Mouse (Mus musculus): ENCODE measurements at regions not wholly inside any gene's neighbourhood (a gene's known extent, or its start where the extent isn't known, plus 50 kb on each side); places are given as distances from the start of the nearest gene placed in this dataset.

DNA sequence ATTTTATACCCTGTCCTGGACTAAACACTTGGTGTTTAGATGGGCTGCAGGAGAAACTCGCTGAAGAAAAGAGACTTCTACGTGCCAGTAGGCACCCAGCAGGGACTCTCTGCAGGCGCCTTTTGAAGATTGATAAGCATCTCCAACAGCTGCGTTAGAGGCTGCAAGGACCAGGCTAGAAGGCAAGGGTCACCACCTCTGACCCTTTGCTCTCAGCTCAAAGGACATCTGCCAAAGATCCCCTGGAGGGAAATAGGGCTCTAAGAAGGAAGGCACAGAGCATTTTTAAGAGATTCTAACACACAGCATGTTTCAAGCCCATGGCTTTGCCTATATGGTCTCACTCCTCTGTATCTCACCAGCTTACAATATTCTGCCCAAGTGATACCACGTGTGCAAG, 139.7 kb upstream of the Gpc5 start:
- Histone ChIP-seq H3K4me3 (ENCODE audit: low read depth, low read length) (no peak overlapping the region), H3K9ac (replicated peaks; ENCODE audit: low read length) (no peak overlapping the region), H3K4me2 (ENCODE audit: low read depth, low read length) (no peak overlapping the region), H3K9me3 (replicated peaks; ENCODE audit: control insufficient read depth, low read length) (no peaks in the 10 kb centered on the region), H3K27ac (replicated peaks; ENCODE audit: low read depth, low read length) (no peak overlapping the region), H3K27me3 (ENCODE audit: control insufficient read depth, insufficient read depth, low read length) (no peaks in the 10 kb centered on the region), H3K36me3 (replicated peaks; ENCODE audit: control insufficient read depth, insufficient read depth, low read depth, low read length) (no peaks in the 10 kb centered on the region), H3K4me1 (ENCODE audit: control insufficient read depth, insufficient read depth, low read length) (no peaks in the 10 kb centered on the region; the same call in 1 of the 2 replicates)
- ATAC-seq (replicated peaks; ENCODE audit: insufficient number of reproducible peaks, low FRiP score, low TSS enrichment, low read depth) (no peak; the same call in 1 of the 2 replicates), DNase-seq (ENCODE audit: low spot score) (no peak)
- under 1% methylated on average over 5 of the region's 5 CpGs for WGBS

DNA sequence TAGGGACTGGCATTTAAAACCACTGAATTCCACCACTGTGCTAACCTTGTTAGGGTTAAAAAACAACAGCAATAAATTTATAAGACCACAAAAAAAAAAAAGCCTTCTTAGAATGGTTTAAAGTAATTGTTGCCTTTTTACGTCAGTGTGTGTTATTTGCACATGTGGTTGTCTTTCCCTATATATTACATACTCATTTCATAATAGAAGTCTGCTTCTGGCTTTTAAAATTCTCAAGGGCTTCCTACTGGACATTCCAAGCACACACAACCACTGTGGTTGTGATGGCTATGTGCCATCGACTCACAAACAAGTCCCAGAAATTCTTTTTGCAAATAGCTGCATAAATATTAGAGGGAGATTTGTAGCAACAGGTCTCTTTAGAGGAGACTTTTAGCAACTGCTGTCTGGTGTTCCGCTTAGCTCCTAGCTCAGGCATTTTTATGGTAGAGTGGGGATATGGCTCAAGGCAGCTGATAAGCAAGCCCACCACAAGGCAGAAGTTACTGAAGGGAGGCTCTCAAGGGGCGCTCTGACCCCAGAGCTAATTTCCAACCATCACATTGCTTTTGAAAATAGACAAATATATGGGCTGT, 138.8 kb upstream of the Gpc5 start:
- Histone ChIP-seq H3K4me3 (ENCODE audit: low read depth, low read length) (no peak overlapping the region), H3K9me3 (replicated peaks; ENCODE audit: control insufficient read depth, low read length) (no peaks in the 10 kb centered on the region), H3K36me3 (replicated peaks; ENCODE audit: control insufficient read depth, insufficient read depth, low read depth, low read length) (no peaks in the 10 kb centered on the region), H3K27me3 (ENCODE audit: control insufficient read depth, insufficient read depth, low read length) (no peaks in the 10 kb centered on the region), H3K4me2 (ENCODE audit: low read depth, low read length) (no peak overlapping the region), H3K27ac (replicated peaks; ENCODE audit: low read depth, low read length) (no peak overlapping the region), H3K9ac (replicated peaks; ENCODE audit: low read length) (no peak overlapping the region), H3K4me1 (ENCODE audit: control insufficient read depth, insufficient read depth, low read length) (no peaks in the 10 kb centered on the region; the same call in 1 of the 2 replicates)
- no peak for ATAC-seq (replicated peaks; ENCODE audit: insufficient number of reproducible peaks, low FRiP score, low TSS enrichment, low read depth)
- DNase-seq (ENCODE audit: low spot score) = no peak
- 25% methylated on average over 4 of the region's 4 CpGs for WGBS

DNA sequence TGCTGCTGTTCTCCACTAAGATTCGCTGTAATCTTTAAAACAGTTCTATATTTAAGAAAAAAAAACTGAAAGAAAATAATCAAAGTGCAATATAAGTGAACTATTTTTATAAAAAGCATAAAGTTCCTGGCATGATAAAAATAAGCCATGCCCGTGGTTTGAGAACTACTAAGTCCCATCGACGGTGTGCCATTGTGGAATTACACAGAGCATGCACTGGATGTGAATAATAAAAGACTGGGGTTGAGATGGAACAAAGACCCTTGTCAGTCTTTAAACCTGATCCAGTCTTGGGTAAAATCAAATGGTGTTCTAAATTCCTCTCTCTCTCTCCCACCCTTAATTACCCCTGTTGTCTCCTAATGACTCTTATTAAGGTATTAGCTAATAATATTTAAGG, 137.7 kb upstream of the Gpc5 start:
- H3K9ac ChIP-seq (replicated peaks; ENCODE audit: low read length) = no peak overlapping the region
- no peak overlapping the region for H3K27ac ChIP-seq (replicated peaks; ENCODE audit: low read depth, low read length)
- DNase-seq (ENCODE audit: low spot score) = no peak
- no peaks in the 10 kb centered on the region; the same call in 1 of the 2 replicates for H3K4me1 ChIP-seq (ENCODE audit: control insufficient read depth, insufficient read depth, low read length)
- H3K36me3 ChIP-seq (replicated peaks; ENCODE audit: control insufficient read depth, insufficient read depth, low read depth, low read length) = no peaks in the 10 kb centered on the region
- H3K4me2 ChIP-seq (ENCODE audit: low read depth, low read length) = no peak overlapping the region
- H3K9me3 ChIP-seq (replicated peaks; ENCODE audit: control insufficient read depth, low read length) = no peaks in the 10 kb centered on the region
- no peaks in the 10 kb centered on the region for H3K27me3 ChIP-seq (ENCODE audit: control insufficient read depth, insufficient read depth, low read length)
- no peak overlapping the region for H3K4me3 ChIP-seq (ENCODE audit: low read depth, low read length)
- ATAC-seq (replicated peaks; ENCODE audit: insufficient number of reproducible peaks, low FRiP score, low TSS enrichment, low read depth) = no peak
- WGBS = 39% methylated on average over 4 of the region's 4 CpGs

DNA sequence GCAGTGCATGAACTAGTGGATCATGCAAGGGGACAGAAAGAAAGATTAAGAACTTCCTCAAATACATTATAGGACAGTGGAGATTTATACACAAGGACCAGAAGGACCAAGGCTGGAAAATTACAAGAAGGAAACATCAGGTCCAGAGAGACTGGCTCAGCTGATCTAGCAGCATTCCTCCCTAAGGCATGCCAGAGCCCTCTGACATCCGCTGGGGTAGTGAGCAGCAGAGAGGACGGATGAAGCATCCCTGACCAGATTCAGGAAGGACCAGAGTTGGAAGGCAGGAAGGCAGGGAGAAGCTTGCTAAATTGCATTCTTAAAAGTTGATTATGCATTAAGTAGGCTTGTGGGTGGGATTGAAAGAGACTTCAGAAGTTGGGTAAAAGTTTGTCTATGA, 136.4 kb upstream of the Gpc5 start:
- 26% methylated on average over 2 of the region's 2 CpGs for WGBS
- no peaks in the 10 kb centered on the region for H3K27me3 ChIP-seq (ENCODE audit: control insufficient read depth, insufficient read depth, low read length)
- H3K4me3 ChIP-seq (ENCODE audit: low read depth, low read length) = no peak overlapping the region
- no peaks in the 10 kb centered on the region for H3K9me3 ChIP-seq (replicated peaks; ENCODE audit: control insufficient read depth, low read length)
- no peaks in the 10 kb centered on the region; the same call in 1 of the 2 replicates for H3K4me1 ChIP-seq (ENCODE audit: control insufficient read depth, insufficient read depth, low read length)
- H3K4me2 ChIP-seq (ENCODE audit: low read depth, low read length) = no peak overlapping the region
- no peak overlapping the region for H3K9ac ChIP-seq (replicated peaks; ENCODE audit: low read length)
- DNase-seq (ENCODE audit: low spot score) (no peak), ATAC-seq (replicated peaks; ENCODE audit: insufficient number of reproducible peaks, low FRiP score, low TSS enrichment, low read depth) (no peak)
- no peaks in the 10 kb centered on the region for H3K36me3 ChIP-seq (replicated peaks; ENCODE audit: control insufficient read depth, insufficient read depth, low read depth, low read length)
- no peak overlapping the region for H3K27ac ChIP-seq (replicated peaks; ENCODE audit: low read depth, low read length)

DNA sequence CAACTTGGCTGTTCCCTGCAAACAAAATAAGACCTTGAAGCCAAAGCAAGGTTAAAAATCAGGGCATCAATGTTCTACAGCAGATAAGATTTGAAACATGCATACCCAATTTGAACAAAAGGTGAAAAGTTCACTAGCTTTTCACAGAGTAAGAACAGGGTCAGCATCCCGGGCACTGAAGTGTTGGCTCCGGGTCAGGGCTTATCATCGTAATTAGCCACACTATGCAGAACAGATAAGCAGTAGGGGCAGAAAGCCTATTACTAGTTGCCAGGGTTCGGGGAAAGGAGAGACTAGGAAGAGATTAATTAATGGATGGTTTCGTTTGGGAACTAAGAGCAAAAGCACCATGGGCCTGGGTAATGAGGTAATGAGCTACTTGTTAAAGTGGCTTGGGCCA, 131.7 kb upstream of the Gpc5 start:
- no peak overlapping the region for H3K4me2 ChIP-seq (ENCODE audit: low read depth, low read length)
- no peaks in the 10 kb centered on the region for H3K27me3 ChIP-seq (ENCODE audit: control insufficient read depth, insufficient read depth, low read length)
- no peak for ATAC-seq (replicated peaks; ENCODE audit: insufficient number of reproducible peaks, low FRiP score, low TSS enrichment, low read depth)
- no peak overlapping the region for H3K27ac ChIP-seq (replicated peaks; ENCODE audit: low read depth, low read length)
- no peaks in the 10 kb centered on the region for H3K4me1 ChIP-seq (ENCODE audit: control insufficient read depth, insufficient read depth, low read length)
- WGBS = 25% methylated on average over 5 of the region's 5 CpGs
- H3K9ac ChIP-seq (replicated peaks; ENCODE audit: low read length) = no peak overlapping the region
- H3K4me3 ChIP-seq (ENCODE audit: low read depth, low read length) = no peak overlapping the region
- no peaks in the 10 kb centered on the region for H3K9me3 ChIP-seq (replicated peaks; ENCODE audit: control insufficient read depth, low read length)
- DNase-seq (ENCODE audit: low spot score) = no peak
- H3K36me3 ChIP-seq (replicated peaks; ENCODE audit: control insufficient read depth, insufficient read depth, low read depth, low read length) = no peaks in the 10 kb centered on the region

DNA sequence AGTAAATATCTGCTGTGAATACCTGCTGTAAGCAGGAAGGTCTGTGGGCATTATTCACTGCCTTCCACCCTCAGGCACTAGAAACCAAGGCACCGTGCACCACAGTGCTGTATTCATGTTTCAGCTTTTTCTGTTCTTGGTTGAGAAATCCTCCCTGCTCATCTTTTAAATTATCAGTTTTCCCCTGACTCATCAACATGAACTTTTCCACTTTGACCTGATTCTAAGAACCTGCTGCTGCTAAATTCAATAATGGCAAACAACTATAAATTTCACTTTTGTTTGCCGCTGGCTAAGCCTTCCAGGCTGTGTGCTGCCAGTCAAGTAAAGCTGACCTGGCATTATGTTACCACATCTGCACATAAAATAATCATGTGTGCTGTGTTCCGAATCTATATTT, 126.1 kb upstream of the Gpc5 start:
- no peaks in the 10 kb centered on the region for H3K36me3 ChIP-seq (replicated peaks; ENCODE audit: control insufficient read depth, insufficient read depth, low read depth, low read length)
- WGBS = 47% methylated on average over 3 of the region's 3 CpGs
- no peaks in the 10 kb centered on the region for H3K4me1 ChIP-seq (ENCODE audit: control insufficient read depth, insufficient read depth, low read length)
- no peak overlapping the region for H3K9ac ChIP-seq (replicated peaks; ENCODE audit: low read length)
- no peak overlapping the region for H3K4me3 ChIP-seq (ENCODE audit: low read depth, low read length)
- H3K4me2 ChIP-seq (ENCODE audit: low read depth, low read length) = no peak overlapping the region
- no peak for ATAC-seq (replicated peaks; ENCODE audit: insufficient number of reproducible peaks, low FRiP score, low TSS enrichment, low read depth)
- no peaks in the 10 kb centered on the region for H3K27me3 ChIP-seq (ENCODE audit: control insufficient read depth, insufficient read depth, low read length)
- H3K27ac ChIP-seq (replicated peaks; ENCODE audit: low read depth, low read length) = no peak overlapping the region
- no peaks in the 10 kb centered on the region for H3K9me3 ChIP-seq (replicated peaks; ENCODE audit: control insufficient read depth, low read length)
- no peak for DNase-seq (ENCODE audit: low spot score)

DNA sequence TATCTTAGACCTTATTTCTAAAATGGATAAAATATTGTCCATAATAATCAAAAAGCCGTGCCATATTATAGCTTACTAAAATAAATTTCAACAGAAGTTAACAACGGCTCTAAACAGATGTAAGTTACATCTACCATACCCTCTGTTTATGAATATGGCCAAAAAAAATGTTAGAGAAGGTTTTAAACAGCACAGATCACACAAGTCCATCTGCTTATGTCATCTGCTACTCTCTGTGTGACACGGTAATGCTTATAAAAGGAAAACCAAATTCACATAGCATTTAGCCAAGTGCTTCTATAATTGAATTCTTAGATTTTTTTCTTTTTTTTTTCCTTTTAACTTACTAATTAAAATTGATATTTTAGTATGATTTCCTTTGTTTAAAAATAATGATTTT, 123.0 kb upstream of the Gpc5 start:
- Histone ChIP-seq H3K9ac (replicated peaks; ENCODE audit: low read length) (no peak overlapping the region), H3K4me1 (ENCODE audit: control insufficient read depth, insufficient read depth, low read length) (no peaks in the 10 kb centered on the region), H3K27ac (replicated peaks; ENCODE audit: low read depth, low read length) (no peak overlapping the region), H3K4me2 (ENCODE audit: low read depth, low read length) (no peak overlapping the region), H3K27me3 (ENCODE audit: control insufficient read depth, insufficient read depth, low read length) (no peaks in the 10 kb centered on the region), H3K36me3 (replicated peaks; ENCODE audit: control insufficient read depth, insufficient read depth, low read depth, low read length) (no peaks in the 10 kb centered on the region), H3K9me3 (replicated peaks; ENCODE audit: control insufficient read depth, low read length) (no peaks in the 10 kb centered on the region), H3K4me3 (ENCODE audit: low read depth, low read length) (no peak overlapping the region)
- no peak for DNase-seq (ENCODE audit: low spot score)
- ATAC-seq (replicated peaks; ENCODE audit: insufficient number of reproducible peaks, low FRiP score, low TSS enrichment, low read depth) = no peak
- WGBS = 94% methylated on average over 3 of the region's 3 CpGs

DNA sequence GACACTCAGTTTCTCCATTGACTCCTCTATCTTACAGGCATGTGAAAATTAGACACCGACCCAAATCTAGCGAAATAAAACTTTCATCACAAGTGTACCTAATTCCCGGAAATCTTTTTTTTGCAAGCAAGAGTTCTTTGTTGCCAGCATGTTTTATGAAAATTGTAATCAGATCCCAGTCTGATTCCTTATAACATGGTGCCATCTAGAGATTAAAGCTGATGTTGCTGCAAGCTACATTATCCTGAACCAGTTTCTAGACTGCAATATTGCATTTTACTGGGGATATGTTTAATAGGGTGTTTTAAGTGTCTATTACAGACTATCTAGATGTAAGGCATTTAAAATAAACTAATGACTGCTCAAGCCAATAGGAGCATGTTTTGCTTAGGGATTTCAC, 110.9 kb upstream of the Gpc5 start:
- no peak overlapping the region for H3K4me2 ChIP-seq (ENCODE audit: low read depth, low read length)
- DNase-seq (ENCODE audit: low spot score) (peak; percentile 38), ATAC-seq (replicated peaks; ENCODE audit: insufficient number of reproducible peaks, low FRiP score, low TSS enrichment, low read depth) (no peak)
- H3K27ac ChIP-seq (replicated peaks; ENCODE audit: low read depth, low read length) = no peak overlapping the region
- no peak overlapping the region for H3K4me3 ChIP-seq (ENCODE audit: low read depth, low read length)
- 79% methylated on average over 3 of the region's 3 CpGs for WGBS
- no peaks in the 10 kb centered on the region for H3K36me3 ChIP-seq (replicated peaks; ENCODE audit: control insufficient read depth, insufficient read depth, low read depth, low read length)
- H3K9me3 ChIP-seq (replicated peaks; ENCODE audit: control insufficient read depth, low read length) = no peaks in the 10 kb centered on the region
- H3K4me1 ChIP-seq (ENCODE audit: control insufficient read depth, insufficient read depth, low read length) = no peaks in the 10 kb centered on the region
- no peaks in the 10 kb centered on the region for H3K27me3 ChIP-seq (ENCODE audit: control insufficient read depth, insufficient read depth, low read length)
- H3K9ac ChIP-seq (replicated peaks; ENCODE audit: low read length) = no peak overlapping the region

All from embryonic facial prominence, embryonic 11.5 days (tissue).